Mouse (Mus musculus) gastrocnemius, adult 8-10 months (tissue): Measurements from ENCODE around the gene Myh2. TPM values are rescaled to one million over a fixed set of nuclear protein-coding genes. Genes with fewer than 3 reads are reported as not detected.

Source experiments
- DNase-seq, 2 experiments: peaks; one replicate each; pipeline ENCODE4 v3.0.0; 2022; ENCODE audit warnings: low spot score in 2 of 2
- total RNA-seq, 4 experiments: library from RNA; stranded (reverse); gene quantifications; 2 replicates each; pipeline ENCODE4 v1.2.4; 2022

The Myh2 gene
- total RNA-seq, 4 experiments from 2014 or later: 1,182 to 1,409 (median 1,293) TPM

- no peak for DNase-seq
Observed at GRCm38 (mm10) chr11:67236799-67237198, 66.0 kb downstream of the Myh2 start.

- DNase-seq: peak in 1 of 2 experiments; percentile 49
Observed at GRCm38 (mm10) chr11:67237481-67238079, 66.8 kb downstream of the Myh2 start, which contains the start of gene Myh4. TSS of gene Myh4 (plus strand) at chr11:67238029.

- no peak for DNase-seq
Observed at GRCm38 (mm10) chr11:67241051-67241450, 70.2 kb downstream of the Myh2 start.

Other genes with a start within 250 kb of the Myh2 start
- gene Tmem238l, start 214.4 kb upstream of the Myh2 start, total RNA-seq: not detected
- gene Tmem220, start 145.9 kb upstream of the Myh2 start, total RNA-seq: 1 to 10 TPM in 2 of 4 experiments, under 1 TPM in 2; 0.65 to 1.2 (median 0.90) TPM
- 1 to 10 TPM; 6.0 to 9.4 (median 6.5) TPM for gene Adprm, start 118.4 kb upstream of the Myh2 start, total RNA-seq
- gene Sco1, start 118.4 kb upstream of the Myh2 start, total RNA-seq: 1 to 10 TPM; 6.9 to 8.8 (median 7.7) TPM
- gene Myh3, start 92.7 kb upstream of the Myh2 start, total RNA-seq: 1 to 10 TPM; 4.4 to 9.9 (median 6.9) TPM
- gene Myh1, start 29.0 kb downstream of the Myh2 start, total RNA-seq: 1,000 to 10,000 TPM; 1,688 to 2,471 (median 2,214) TPM
- gene Myh4, start 67.0 kb downstream of the Myh2 start, total RNA-seq: over 10,000 TPM; 26,295 to 29,387 (median 28,090) TPM
- 100 to 1,000 TPM; 123 to 172 (median 152) TPM for gene Myh8, start 106.1 kb downstream of the Myh2 start, total RNA-seq
- gene Myh13, start 150.6 kb downstream of the Myh2 start, total RNA-seq: 1 to 10 TPM; 2.0 to 3.4 (median 2.8) TPM